Mouse (Mus musculus) limb, embryonic 12.5 days (tissue): ENCODE measurements at regions not wholly inside any gene's neighbourhood (a gene's known extent, or its start where the extent isn't known, plus 50 kb on each side); places are given as distances from the start of the nearest gene placed in this dataset.
A peak's percentile ranks its signal among the peaks of the same experiment; 100 is the strongest.

ENCODE experiments used
- ATAC-seq: fragments of 200-750 bp; cut with Nextera tagmentation; 2 replicates; pipeline ENCODE4 v1.8.0; 2017; ENCODE audit warnings: low read depth, moderate TSS enrichment; ENCODE audit not compliant: insufficient number of reproducible peaks, insufficient read depth, low FRiP score, low TSS enrichment
- H3K27ac ChIP-seq: fragments of 300-500 bp; sonication (generic); 2 replicates; pipeline ENCODE4 v1.5.1; 2016; ENCODE audit warnings: mild to moderate bottlenecking, moderate library complexity
- H3K27me3 ChIP-seq: fragments of 300-500 bp; sonication (generic); 2 replicates; pipeline ENCODE4 v1.6.1; 2016; ENCODE audit warnings: mild to moderate bottlenecking, moderate library complexity
- H3K36me3 ChIP-seq: fragments of 300-500 bp; sonication (generic); 2 replicates; pipeline ENCODE4 v1.6.1; 2016; ENCODE audit warnings: mild to moderate bottlenecking, moderate library complexity
- H3K4me1 ChIP-seq: fragments of 300-500 bp; sonication (generic); replicated peaks from 2 replicates; pipeline ENCODE4 v1.6.1; 2016
- H3K4me2 ChIP-seq: fragments of 300-500 bp; sonication (generic); 2 replicates; pipeline ENCODE4 v1.6.1; 2016; ENCODE audit warnings: mild to moderate bottlenecking, moderate library complexity
- H3K4me3 ChIP-seq: fragments of 300-500 bp; sonication (generic); replicated peaks from 2 replicates; pipeline ENCODE4 v1.5.1; 2016; ENCODE audit warnings: mild to moderate bottlenecking
- H3K9ac ChIP-seq: fragments of 300-500 bp; sonication (generic); replicated peaks from 2 replicates; pipeline ENCODE4 v1.6.1; 2016; ENCODE audit warnings: mild to moderate bottlenecking, moderate library complexity
- H3K9me3 ChIP-seq: fragments of 300-500 bp; sonication (generic); 2 replicates; pipeline ENCODE4 v1.6.1; 2016; ENCODE audit warnings: mild to moderate bottlenecking, moderate library complexity
- WGBS: fragments of 180-500 bp; shearing (Covaris S2); methylation state at CpG from one replicate; pipeline ENCODE4 v1.1.7; 2016; 5-methylcytosine and 5-hydroxymethylcytosine counted together

DNA sequence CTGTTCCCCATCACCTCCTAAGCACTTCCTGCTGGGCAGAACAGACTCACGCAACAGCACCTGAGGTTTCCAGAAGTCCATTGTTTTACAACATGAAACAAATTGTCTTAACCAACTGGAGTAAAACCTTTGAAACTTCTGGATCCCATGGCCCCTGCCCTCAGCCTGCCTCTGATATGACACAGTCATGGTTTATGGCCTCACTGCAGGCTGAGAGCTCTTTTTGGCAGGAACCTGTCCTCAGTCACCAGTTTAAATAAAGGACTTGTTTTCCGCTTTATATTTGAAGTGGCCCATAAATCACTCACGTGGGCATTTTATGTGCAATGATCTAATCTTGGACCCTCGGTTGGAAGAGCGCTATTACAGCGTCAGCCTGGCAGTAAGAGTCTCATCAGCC lies 388.5 kb upstream of the Atp11b start:
- Histone ChIP-seq H3K9me3 (no peaks in the 10 kb centered on the region), H3K9ac (no peak overlapping the region), H3K4me2 (no peak overlapping the region), H3K27me3 (no peaks in the 10 kb centered on the region), H3K36me3 (no peaks in the 10 kb centered on the region), H3K4me3 (no peak overlapping the region), H3K27ac (no peak overlapping the region), H3K4me1 (0 out of 2 replicates have a peak, but pooled peaks cover 5% of the 10 kb centered on the region)
- no peak for ATAC-seq
- 61% methylated on average over 6 of the region's 6 CpGs for WGBS

GRCm38 (mm10) chr3:35372276-35372675 lies 381.6 kb upstream of the Atp11b start:
- no peak overlapping the region for H3K9ac ChIP-seq

GRCm38 (mm10) chr3:35387386-35387785 lies 366.5 kb upstream of the Atp11b start:
- no peaks in the 10 kb centered on the region for H3K36me3 ChIP-seq
- no peak overlapping the region for H3K4me2 ChIP-seq
- no peak overlapping the region for H3K9ac ChIP-seq
- no peak overlapping the region for H3K4me3 ChIP-seq
- no peaks in the 10 kb centered on the region for H3K27me3 ChIP-seq
- H3K9me3 ChIP-seq: no peaks in the 10 kb centered on the region
- no peak for ATAC-seq
- no peaks in the 10 kb centered on the region for H3K4me1 ChIP-seq
- whole genome bisulfite sequencing: 87% methylated on average over 5 of the region's 5 CpGs
- H3K27ac ChIP-seq: no peak overlapping the region

More at GRCm38 (mm10) chr3:35372276-35372675, 381.6 kb upstream of the Atp11b start:
- no peaks in the 10 kb centered on the region for H3K27me3 ChIP-seq
- no peak overlapping the region for H3K4me3 ChIP-seq
- H3K4me2 ChIP-seq: no peak overlapping the region
- no peaks in the 10 kb centered on the region for H3K9me3 ChIP-seq
- WGBS: 85% methylated on average over 1 of the region's 1 CpGs
- ATAC-seq: no peak
- no peaks in the 10 kb centered on the region for H3K4me1 ChIP-seq
- H3K27ac ChIP-seq: no peak overlapping the region
- H3K36me3 ChIP-seq: no peaks in the 10 kb centered on the region

- no peak overlapping the region for H3K9ac ChIP-seq
- H3K4me3 ChIP-seq: no peak overlapping the region
- H3K4me2 ChIP-seq: no peak overlapping the region
- H3K9me3 ChIP-seq: no peaks in the 10 kb centered on the region
- no peak for ATAC-seq
- WGBS: 90% methylated on average over 2 of the region's 2 CpGs
- no peak overlapping the region for H3K27ac ChIP-seq
- no peaks in the 10 kb centered on the region for H3K36me3 ChIP-seq
- H3K4me1 ChIP-seq: no peaks in the 10 kb centered on the region
- H3K27me3 ChIP-seq: no peaks in the 10 kb centered on the region
These were observed 361.2 kb upstream of the Atp11b start for GRCm38 (mm10) chr3:35392657-35393056.

DNA sequence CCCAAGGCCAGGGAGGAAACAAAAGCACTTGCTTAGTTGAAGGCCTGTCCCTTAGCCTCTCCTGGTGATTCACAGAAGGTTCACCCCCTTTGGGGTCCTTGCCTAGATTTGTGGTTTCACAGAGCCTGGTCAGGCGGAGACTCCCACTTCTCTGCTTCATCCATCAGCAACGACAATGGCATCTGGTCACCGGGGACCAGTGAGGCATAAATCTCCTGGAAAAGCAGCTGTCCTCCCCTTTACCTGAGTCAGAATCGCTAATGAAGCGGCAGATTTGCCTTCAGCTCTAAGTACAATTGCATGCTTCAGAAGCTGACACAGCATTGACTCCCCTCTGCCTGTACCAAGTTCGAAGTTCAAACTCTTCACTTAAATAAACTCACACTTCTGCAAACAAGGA lies 353.7 kb upstream of the Atp11b start:
- Histone ChIP-seq H3K4me3 (no peak overlapping the region), H3K4me2 (no peak overlapping the region), H3K4me1 (peaks cover under 1% of the 10 kb centered on the region; the same call in 1 of the 2 replicates), H3K27me3 (no peaks in the 10 kb centered on the region), H3K27ac (no peak overlapping the region), H3K9ac (no peak overlapping the region), H3K9me3 (no peaks in the 10 kb centered on the region), H3K36me3 (no peaks in the 10 kb centered on the region)
- ATAC-seq: no peak
- 45% methylated on average over 6 of the region's 6 CpGs for WGBS

DNA sequence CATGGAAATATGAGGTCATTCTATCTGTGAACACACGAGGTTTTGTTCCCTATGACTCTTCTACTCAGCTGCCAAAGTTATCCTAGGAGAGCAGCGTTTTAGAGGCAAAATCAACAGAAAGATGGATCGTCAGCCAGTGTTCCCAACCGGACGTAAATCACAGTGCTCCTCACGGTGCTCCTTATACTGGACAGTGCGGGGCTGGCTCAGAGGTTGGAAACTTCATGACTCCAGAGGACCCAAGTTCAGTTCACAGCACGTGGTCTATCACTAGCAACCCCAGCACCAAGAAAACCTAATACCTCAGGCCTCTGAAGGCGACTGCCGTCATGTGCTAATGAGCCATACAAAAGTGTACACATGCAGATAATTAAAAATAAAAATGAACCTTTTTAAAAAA lies 351.2 kb upstream of the Atp11b start:
- H3K4me3 ChIP-seq: no peak overlapping the region
- no peak overlapping the region for H3K27ac ChIP-seq
- no peak overlapping the region for H3K4me2 ChIP-seq
- H3K4me1 ChIP-seq: peaks cover 7% of the 10 kb centered on the region; the same call in 1 of the 2 replicates
- no peak overlapping the region for H3K9ac ChIP-seq
- no peaks in the 10 kb centered on the region for H3K9me3 ChIP-seq
- 85% methylated on average over 10 of the region's 10 CpGs for WGBS
- H3K36me3 ChIP-seq: no peaks in the 10 kb centered on the region
- no peaks in the 10 kb centered on the region for H3K27me3 ChIP-seq
- no peak for ATAC-seq

- H3K36me3 ChIP-seq: no peaks in the 10 kb centered on the region
- H3K4me1 ChIP-seq: peaks cover 7% of the 10 kb centered on the region; the same call in 1 of the 2 replicates
- WGBS: 84% methylated on average over 5 of the region's 5 CpGs
- H3K9me3 ChIP-seq: no peaks in the 10 kb centered on the region
- no peak overlapping the region for H3K4me2 ChIP-seq
- no peak overlapping the region for H3K9ac ChIP-seq
- no peak overlapping the region for H3K27ac ChIP-seq
- no peaks in the 10 kb centered on the region for H3K27me3 ChIP-seq
- no peak overlapping the region for H3K4me3 ChIP-seq
- no peak for ATAC-seq
These were observed 350.0 kb upstream of the Atp11b start for GRCm38 (mm10) chr3:35403952-35404351.

DNA sequence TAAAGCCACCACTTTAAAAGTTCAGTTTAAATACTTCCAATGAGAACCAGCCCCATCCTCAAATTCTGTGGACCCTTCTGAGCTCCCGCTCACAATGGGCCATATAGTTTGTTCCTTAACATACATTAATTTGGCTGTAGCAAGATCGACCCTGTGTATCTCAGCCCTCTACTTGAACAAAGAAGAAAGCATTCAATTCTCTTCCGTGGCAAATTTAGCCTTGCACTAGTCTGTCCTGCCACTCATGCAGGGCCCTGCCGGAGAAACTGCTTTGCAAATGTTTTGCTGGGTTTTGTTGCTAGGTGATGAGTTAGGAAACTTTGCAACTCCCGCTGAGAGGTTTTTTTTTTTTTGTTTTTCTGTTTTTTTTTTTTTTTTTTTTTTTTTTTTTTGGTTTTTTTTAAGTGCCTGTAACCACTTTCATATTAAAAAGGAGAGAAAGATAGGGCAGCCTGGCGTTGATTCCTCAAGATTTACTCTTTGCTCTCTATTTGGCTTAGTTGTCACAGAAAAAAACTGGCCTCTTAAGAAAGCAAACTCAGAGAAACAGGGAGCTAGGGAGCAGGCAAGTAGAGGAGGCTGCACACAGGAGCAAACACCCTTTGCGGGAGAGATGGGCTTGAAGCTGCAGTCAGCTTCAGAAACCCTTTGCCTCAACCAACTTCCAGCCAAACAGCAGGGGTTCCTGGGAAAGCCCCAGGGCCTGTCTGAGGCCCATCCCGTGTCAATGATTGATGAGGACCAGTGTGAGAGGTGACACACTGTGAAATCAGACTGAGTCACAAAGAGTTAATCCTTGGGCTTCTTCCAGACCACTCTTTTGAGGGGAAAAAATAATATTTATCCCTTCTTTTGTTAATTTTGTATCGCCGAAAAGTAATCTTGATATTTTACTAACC lies 349.2 kb upstream of the Atp11b start:
- H3K27me3 ChIP-seq: no peaks in the 10 kb centered on the region
- peaks cover 7% of the 10 kb centered on the region; the same call in 1 of the 2 replicates for H3K4me1 ChIP-seq
- 19% methylated on average over 10 of the region's 10 CpGs for WGBS
- no peak for ATAC-seq
- H3K36me3 ChIP-seq: no peaks in the 10 kb centered on the region
- H3K4me3 ChIP-seq: no peak overlapping the region
- no peak overlapping the region for H3K9ac ChIP-seq
- H3K9me3 ChIP-seq: no peaks in the 10 kb centered on the region
- H3K27ac ChIP-seq: no peak overlapping the region; the same call in 1 of the 2 replicates
- H3K4me2 ChIP-seq: peak overlapping the region; percentile 29

DNA sequence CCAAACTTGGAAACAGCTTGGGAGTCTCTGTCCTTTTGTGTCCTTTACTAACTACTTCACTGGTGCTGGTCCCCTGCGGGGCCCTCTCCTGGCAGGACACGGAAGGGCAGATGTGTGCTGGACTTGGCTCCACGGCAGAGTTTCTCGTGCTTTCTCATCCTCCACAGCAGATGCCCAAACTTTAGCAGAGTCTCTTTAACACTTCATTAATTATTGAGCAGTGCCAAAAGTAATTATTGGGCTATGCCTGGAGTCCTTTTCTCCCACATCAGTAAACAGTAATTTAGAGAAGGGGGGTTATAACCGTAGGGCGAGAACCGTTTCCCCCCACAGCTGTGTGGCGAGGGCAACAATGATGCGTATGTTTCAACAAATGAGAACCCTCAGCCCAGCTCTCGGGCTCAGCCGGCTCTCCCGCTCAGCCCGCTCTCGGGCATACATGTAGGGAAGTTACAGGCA lies 348.3 kb upstream of the Atp11b start:
- peak overlapping the region; percentile 29 for H3K4me2 ChIP-seq

DNA sequence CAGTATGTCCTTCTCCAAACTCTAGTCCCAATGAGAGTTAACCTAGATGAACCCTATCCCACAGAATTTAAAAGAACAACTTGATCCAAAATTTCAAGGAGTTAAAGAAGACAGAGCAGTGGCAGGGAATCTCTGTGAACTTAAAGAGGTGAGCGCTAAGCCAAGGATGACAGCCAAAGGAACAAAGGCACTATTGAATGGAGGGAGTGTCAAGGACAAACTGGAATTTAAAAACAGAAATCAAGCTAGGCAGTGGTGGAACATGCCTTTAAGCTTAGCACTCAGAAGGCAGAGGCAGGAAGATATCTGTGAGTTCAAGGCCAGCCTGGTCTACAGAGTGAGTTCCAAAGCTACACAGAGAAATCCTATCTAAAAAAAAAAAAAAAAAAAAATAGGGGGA lies 316.2 kb upstream of the Atp11b start:
- WGBS: 94% methylated on average over 1 of the region's 1 CpGs
- no peak for ATAC-seq
- Histone ChIP-seq H3K4me2 (no peak overlapping the region), H3K4me1 (no peaks in the 10 kb centered on the region), H3K36me3 (no peaks in the 10 kb centered on the region), H3K9ac (no peak overlapping the region), H3K27me3 (no peaks in the 10 kb centered on the region), H3K4me3 (no peak overlapping the region), H3K9me3 (peaks cover 3% of the 10 kb centered on the region; the same call in 1 of the 2 replicates), H3K27ac (no peak overlapping the region)

More for the DNA sequence above, 348.3 kb upstream of the Atp11b start:
- Histone ChIP-seq H3K9me3 (no peaks in the 10 kb centered on the region), H3K27ac (no peak overlapping the region), H3K27me3 (no peaks in the 10 kb centered on the region), H3K9ac (no peak overlapping the region), H3K4me1 (peaks cover 7% of the 10 kb centered on the region; the same call in 1 of the 2 replicates), H3K4me3 (no peak overlapping the region), H3K36me3 (no peaks in the 10 kb centered on the region)
- no peak for ATAC-seq
- 38% methylated on average over 14 of the region's 14 CpGs for WGBS

DNA sequence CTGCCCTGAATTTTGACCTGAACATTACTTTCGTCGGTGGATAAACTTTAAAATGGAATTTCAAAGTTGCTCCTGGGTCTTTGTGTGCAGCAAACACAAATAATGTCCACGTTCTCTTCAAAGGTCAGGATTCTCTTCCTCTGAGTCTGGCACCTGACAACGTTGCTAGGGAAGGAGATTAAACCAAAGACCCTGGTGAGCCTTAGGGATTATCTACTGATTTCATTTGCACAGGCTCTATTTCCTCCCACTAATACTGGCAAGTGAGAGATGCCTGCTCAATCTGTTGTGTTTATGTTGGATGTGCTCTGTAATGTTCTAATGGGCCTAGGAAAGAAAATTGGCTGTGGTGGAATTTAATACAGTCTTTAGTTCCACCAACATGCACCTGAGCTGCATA lies 291.0 kb upstream of the Atp11b start:
- peaks cover 14% of the 10 kb centered on the region; the same call in 1 of the 2 replicates for H3K4me1 ChIP-seq
- no peak for ATAC-seq
- no peaks in the 10 kb centered on the region for H3K36me3 ChIP-seq
- H3K4me2 ChIP-seq: no peak overlapping the region
- no peaks in the 10 kb centered on the region for H3K9me3 ChIP-seq
- no peaks in the 10 kb centered on the region; the same call in 1 of the 2 replicates for H3K27me3 ChIP-seq
- H3K27ac ChIP-seq: no peak overlapping the region
- no peak overlapping the region for H3K4me3 ChIP-seq
- H3K9ac ChIP-seq: no peak overlapping the region
- WGBS: 51% methylated on average over 4 of the region's 4 CpGs
